Mouse (Mus musculus) ES-E14 (cell line): ENCODE measurements at regions not wholly inside any gene's neighbourhood (a gene's known extent, or its start where the extent isn't known, plus 50 kb on each side); places are given as distances from the start of the nearest gene placed in this dataset.
A peak's percentile ranks its signal among the peaks of the same experiment; 100 is the strongest.

Experiments
- HCFC1 ChIP-seq: IDR thresholded peaks from 2 replicates; pipeline ENCODE4 v1.6.1; 2012; ENCODE audit warnings: low read length, inconsistent platforms, borderline replicate concordance; ENCODE audit not compliant: insufficient read depth
- MAFK ChIP-seq: IDR thresholded peaks from 2 replicates; pipeline ENCODE4 v1.6.1; 2014; ENCODE audit warnings: mild to moderate bottlenecking, low read depth, low read length, inconsistent platforms; ENCODE audit not compliant: insufficient read depth

DNA sequence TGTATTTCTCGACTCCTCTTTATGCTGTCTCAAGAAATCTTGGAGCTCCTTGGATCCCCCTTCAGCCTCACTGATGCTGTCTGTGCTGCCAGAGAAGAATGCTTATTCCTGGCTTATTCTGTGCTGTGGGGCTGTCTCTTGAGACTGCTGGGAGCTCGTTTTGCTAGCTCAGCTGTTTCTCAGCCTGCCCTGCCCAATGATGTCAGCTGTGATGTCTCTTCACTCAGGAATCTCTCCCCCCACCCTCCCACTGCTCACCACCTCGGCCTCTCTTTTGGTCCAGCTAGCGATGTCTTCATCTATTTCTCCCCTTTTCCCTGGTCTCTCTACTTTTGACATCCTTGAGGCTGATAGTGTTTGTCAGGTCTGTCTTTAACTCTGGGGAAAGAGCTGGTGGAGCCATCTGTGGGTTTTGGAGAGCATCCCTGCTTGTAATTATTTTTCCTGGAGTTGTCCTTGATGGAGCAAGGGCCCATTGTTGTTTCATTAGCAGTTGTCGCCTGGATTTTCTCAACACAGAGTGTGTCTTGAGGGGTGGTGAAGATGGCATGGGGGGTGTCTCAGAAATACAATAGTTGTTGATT lies 214.1 kb downstream of the En1 start:
- TF ChIP-seq HCFC1 (no peak), MAFK (peak; percentile 64; the same call in 1 of the 2 replicates)
